13 mouse cellular contexts compared by ENCODE assay signal in the genomic region with DNA sequence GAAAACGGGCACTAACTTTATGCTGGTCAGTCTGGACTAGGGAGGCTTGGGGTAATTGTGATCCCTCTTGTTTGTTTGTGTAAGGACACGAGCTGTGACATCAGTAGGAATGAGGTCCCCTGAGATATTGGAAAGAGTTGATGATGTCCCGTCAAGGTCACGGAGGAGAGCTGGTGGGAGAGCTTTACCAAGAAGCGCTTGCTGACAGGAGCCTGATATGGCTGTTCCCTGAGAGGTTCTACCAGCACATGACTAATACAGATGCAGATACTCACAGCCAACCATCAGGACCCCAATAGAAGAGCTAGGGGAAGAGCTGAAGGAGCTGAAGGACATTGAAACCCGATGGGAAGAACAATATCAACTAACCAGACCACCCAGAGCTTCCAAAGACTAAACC.
"Had no signal": no experiment of that assay in that cellular context is flagged by ENCODE, and none has a peak within 500 bp of the region (broad histone marks: within the 10 kb centered on the region; RNA-seq: fewer than 3 reads in every experiment).

No protein-coding gene starts in this region.

- DNase-seq: kidney, postnatal 10 days; kidney, postnatal 4 days; lung, embryonic 14.5 days; midbrain, embryonic 14.5 days; retina, postnatal 1 day; thymus, adult 2 months; thymus, postnatal 36 days had no signal

- H3K4me1 ChIP-seq: liver, embryonic 12.5 days; neural tube, embryonic 13.5 days; stomach, embryonic 15.5 days had no signal

- H3K27me3 ChIP-seq: limb, embryonic 15.5 days; liver, embryonic 12.5 days; neural tube, embryonic 13.5 days; stomach, embryonic 15.5 days had no signal

- H3K27ac ChIP-seq: layer of hippocampus, adult 2 months; limb, embryonic 15.5 days; liver, embryonic 12.5 days; midbrain, embryonic 10.5 days; neural tube, embryonic 13.5 days; stomach, embryonic 15.5 days had no signal

- H3K4me2 ChIP-seq: limb, embryonic 15.5 days; liver, embryonic 12.5 days; lung, embryonic 14.5 days; neural tube, embryonic 13.5 days; stomach, embryonic 15.5 days had no signal

- H3K9ac ChIP-seq: limb, embryonic 15.5 days; liver, embryonic 12.5 days; lung, embryonic 14.5 days; neural tube, embryonic 13.5 days; stomach, embryonic 15.5 days had no signal

- H3K36me3 ChIP-seq: limb, embryonic 15.5 days; liver, embryonic 12.5 days; midbrain, embryonic 10.5 days; neural tube, embryonic 13.5 days; stomach, embryonic 15.5 days had no signal

- ATAC-seq: liver, embryonic 12.5 days had no signal

- H3K9me3 ChIP-seq: limb, embryonic 15.5 days; liver, embryonic 12.5 days; midbrain, embryonic 10.5 days; neural tube, embryonic 13.5 days; stomach, embryonic 15.5 days had no signal

- H3K4me3 ChIP-seq: layer of hippocampus, adult 2 months; limb, embryonic 15.5 days; liver, embryonic 12.5 days; midbrain, embryonic 10.5 days; neural tube, embryonic 13.5 days; stomach, embryonic 15.5 days had no signal
